Mouse (Mus musculus): Measurements from ENCODE around the gene Erlin1. TPM values are rescaled to one million over a fixed set of nuclear protein-coding genes. Genes with fewer than 3 reads are reported as not detected.
A peak's percentile ranks its signal among the peaks of the same experiment; 100 is the strongest.

Gene Erlin1
- total and polyA plus RNA-seq, 3 experiments = 9.7 to 26.6 (median 22.7) TPM

GRCm38 (mm10) chr19:44108996-44109395, 39.4 kb upstream of the Erlin1 start:
- no peak for TF ChIP-seq ELF1 (IDR thresholded peaks at IDR 0.05; ENCODE audit: low read depth, low read length)
- TF ChIP-seq MEF2A (IDR thresholded peaks at IDR 0.05; ENCODE audit: borderline replicate concordance, low read depth, low read length) = no peak
- no peak for TF ChIP-seq GABPA (IDR thresholded peaks at IDR 0.05; ENCODE audit: insufficient replicate concordance, low read depth, low read length)
- TF ChIP-seq UBTF (IDR thresholded peaks at IDR 0.05; ENCODE audit: low read depth, low read length) = no peak
- no peak for TF ChIP-seq POLR2A (IDR thresholded peaks at IDR 0.05; ENCODE audit: low read depth, low read length)
- TF ChIP-seq SIN3A (IDR thresholded peaks at IDR 0.05; ENCODE audit: low read length) = no peak

GRCm38 (mm10) chr19:44107661-44108521, 38.3 kb upstream of the Erlin1 start:
- Histone ChIP-seq H3K36me3 (replicated peaks in 1 of 2; ENCODE audit: control insufficient read depth in 1 of 2, insufficient read depth in 1 of 2, low read length in 1 of 2) (peaks cover 13 to 47% of the 10 kb centered on the region in 2 experiments), H3K4me3 (replicated peaks in 1 of 3; ENCODE audit: low read depth in 2 of 3, low read length in 2 of 3, poor library complexity in 1 of 3) (peak overlapping the region; percentile 95 to 100 (median 97)), H3K9me3 (replicated peaks; ENCODE audit: low read length) (no peaks in the 10 kb centered on the region), H3K27me3 (replicated peaks) (no peaks in the 10 kb centered on the region), H3K4me2 (ENCODE audit: insufficient read depth, low read depth, poor library complexity, severe bottlenecking) (peak overlapping the region; percentile 83), H3K4me1 (ENCODE audit: control insufficient read depth in 1 of 2, insufficient read depth in 2 of 2) (peaks cover 6 to 35% of the 10 kb centered on the region in 2 experiments), H3K79me2 (replicated peaks; ENCODE audit: control insufficient read depth, extremely low read depth, insufficient read depth, poor library complexity, severe bottlenecking) (peaks cover 29% of the 10 kb centered on the region), H3K27ac (ENCODE audit: insufficient read depth, low read depth) (no peak overlapping the region), H3K9ac (ENCODE audit: insufficient read depth, low read depth) (peak overlapping the region; percentile 97)
- TF ChIP-seq MAFK (IDR thresholded peaks at IDR 0.05; ENCODE audit: insufficient replicate concordance, low read length) (peak; percentile 36; the same call in 1 of the 2 replicates), CHD1 (IDR thresholded peaks at IDR 0.05; ENCODE audit: low read depth, low read length) (peak; percentile 15; the same call in 1 of the 2 replicates), ZMIZ1 (IDR thresholded peaks at IDR 0.05; ENCODE audit: low read depth, low read length) (no peak)
- in situ Hi-C loops (cut with MboI; ENCODE audit: low pct_ligation_motif_present, low pct_unique_long_range_greater_than_20kb, low sequenced_read_pairs) = no loop called here
- dilution Hi-C loops (cut with MboI; ENCODE audit: extremely low pct_ligation_motif_present, extremely low pct_unique_long_range_greater_than_20kb, low sequenced_read_pairs) = no loop called here
- DNase-seq (ENCODE audit: extremely low read depth) = no peak

More at GRCm38 (mm10) chr19:44108996-44109395, 39.4 kb upstream of the Erlin1 start:
- in situ Hi-C loops (cut with MboI; ENCODE audit: low pct_ligation_motif_present, low pct_unique_long_range_greater_than_20kb, low sequenced_read_pairs) = no loop called here
- dilution Hi-C loops (cut with MboI; ENCODE audit: extremely low pct_ligation_motif_present, extremely low pct_unique_long_range_greater_than_20kb, low sequenced_read_pairs) = no loop called here
- peak; percentile 33 for DNase-seq (ENCODE audit: extremely low read depth)
- Histone ChIP-seq H3K4me3 (replicated peaks in 1 of 3; ENCODE audit: low read depth in 2 of 3, low read length in 2 of 3, poor library complexity in 1 of 3) (no peak overlapping the region), H3K27me3 (replicated peaks) (no peaks in the 10 kb centered on the region), H3K36me3 (replicated peaks in 1 of 2; ENCODE audit: control insufficient read depth in 1 of 2, insufficient read depth in 1 of 2, low read length in 1 of 2) (peaks cover 22 to 54% of the 10 kb centered on the region in 2 experiments), H3K79me2 (replicated peaks; ENCODE audit: control insufficient read depth, extremely low read depth, insufficient read depth, poor library complexity, severe bottlenecking) (peaks cover 25% of the 10 kb centered on the region), H3K4me2 (ENCODE audit: insufficient read depth, low read depth, poor library complexity, severe bottlenecking) (no peak overlapping the region), H3K9me3 (replicated peaks; ENCODE audit: low read length) (no peaks in the 10 kb centered on the region), H3K9ac (ENCODE audit: insufficient read depth, low read depth) (no peak overlapping the region), H3K4me1 (ENCODE audit: control insufficient read depth in 1 of 2, insufficient read depth in 2 of 2) (peaks cover 6 to 35% of the 10 kb centered on the region in 2 experiments), H3K27ac (ENCODE audit: insufficient read depth, low read depth) (no peak overlapping the region)
